Mouse (Mus musculus) midbrain, embryonic 16.5 days (tissue): ENCODE measurements around the gene Zfp651. TPM values are rescaled to one million over a fixed set of nuclear protein-coding genes. Genes with fewer than 3 reads are reported as not detected.

Experiments used
- ATAC-seq: fragments of 200-750 bp; cut with Nextera tagmentation; 2 replicates; pipeline ENCODE4 v1.8.0; 2017; ENCODE audit warnings: moderate TSS enrichment
- H3K27ac ChIP-seq: fragments of 300-500 bp; sonication (generic); 2 replicates; pipeline ENCODE4 v1.5.1; 2014; ENCODE audit warnings: mild to moderate bottlenecking, low read length, mixed read lengths
- H3K27me3 ChIP-seq: fragments of 300-500 bp; sonication (generic); 2 replicates; pipeline ENCODE4 v1.6.1; 2014; ENCODE audit warnings: low read depth, low read length, mixed read lengths; ENCODE audit not compliant: control insufficient read depth, insufficient read depth
- H3K36me3 ChIP-seq: fragments of 300-500 bp; sonication (generic); 2 replicates; pipeline ENCODE4 v1.6.1; 2014; ENCODE audit warnings: mild to moderate bottlenecking, low read length, moderate library complexity, mixed read lengths; ENCODE audit not compliant: control insufficient read depth, insufficient read depth
- H3K4me1 ChIP-seq: fragments of 300-500 bp; sonication (generic); 2 replicates; pipeline ENCODE4 v1.6.1; 2014; ENCODE audit warnings: mild to moderate bottlenecking, low read length, mixed read lengths; ENCODE audit not compliant: control insufficient read depth, insufficient read depth
- H3K4me2 ChIP-seq: fragments of 300-500 bp; sonication (generic); 2 replicates; pipeline ENCODE4 v1.6.1; 2014; ENCODE audit warnings: mild to moderate bottlenecking, low read length, mixed read lengths
- H3K4me3 ChIP-seq: fragments of 300-500 bp; sonication (generic); 2 replicates; pipeline ENCODE4 v1.5.1; 2014; ENCODE audit warnings: low read depth, mild to moderate bottlenecking, low read length, moderate library complexity, mixed read lengths
- H3K9ac ChIP-seq: fragments of 300-500 bp; sonication (generic); 2 replicates; pipeline ENCODE4 v1.6.1; 2014; ENCODE audit warnings: low read depth, low read length, mixed read lengths
- H3K9me3 ChIP-seq: fragments of 300-500 bp; sonication (generic); replicated peaks from 2 replicates; pipeline ENCODE4 v1.6.1; 2014; ENCODE audit warnings: mild to moderate bottlenecking, low read length, mixed read lengths; ENCODE audit not compliant: control insufficient read depth, poor library complexity, severe bottlenecking
- WGBS: fragments of 180-500 bp; shearing (Covaris S2); extraction: QIAGEN DNeasy Blood & Tissue Kit; methylation state at CpG from one replicate; pipeline ENCODE4 v1.1.7; 2014; 5-methylcytosine and 5-hydroxymethylcytosine counted together
- polyA plus RNA-seq: library from polyadenylated mRNA; unstranded; fragments of >200 nt; fragmentation: Nextera tagmentation; extraction: Ambion mirVana; gene quantifications from 2 replicates; pipeline ENCODE4 v1.2.1, GENCODE M21; 2015

The Zfp651 gene
- polyA plus RNA-seq, 1 experiment from 2014 or later, result 23.6 TPM

GRCm38 (mm10) chr9:121760271-121761090 lies 1.4 kb downstream of the Zfp651 start:
- whole genome bisulfite sequencing, result 1% methylated on average over 40 of the region's 43 CpGs
- Histone ChIP-seq H3K27ac (peak overlapping the region; percentile 87), H3K4me1 (peaks cover 28% of the 10 kb centered on the region), H3K36me3 (peaks cover 17% of the 10 kb centered on the region), H3K9ac (peak overlapping the region; percentile 95), H3K27me3 (no peaks in the 10 kb centered on the region), H3K9me3 (no peaks in the 10 kb centered on the region), H3K4me2 (peak overlapping the region; percentile 93), H3K4me3 (peak overlapping the region; percentile 95)
- ATAC-seq, result 0 out of 2 replicates have a peak, but pooled peaks have one; percentile 2

- Histone ChIP-seq H3K4me2 (peak overlapping the region; percentile 93), H3K4me1 (peaks cover 28% of the 10 kb centered on the region), H3K4me3 (peak overlapping the region; percentile 95), H3K27ac (no peak overlapping the region), H3K27me3 (no peaks in the 10 kb centered on the region), H3K9ac (peak overlapping the region; percentile 95), H3K36me3 (peaks cover 17% of the 10 kb centered on the region), H3K9me3 (no peaks in the 10 kb centered on the region)
- 59% methylated on average over 10 of the region's 10 CpGs for WGBS
- ATAC-seq, result no peak
Measured at GRCm38 (mm10) chr9:121761091-121761665, 2.0 kb downstream of the Zfp651 start.

GRCm38 (mm10) chr9:121761787-121762186 lies 2.7 kb downstream of the Zfp651 start:
- 68% methylated on average over 8 of the region's 8 CpGs for WGBS
- no peaks in the 10 kb centered on the region for H3K9me3 ChIP-seq
- no peaks in the 10 kb centered on the region for H3K27me3 ChIP-seq
- H3K4me3 ChIP-seq, result no peak overlapping the region
- H3K27ac ChIP-seq, result no peak overlapping the region
- H3K9ac ChIP-seq, result no peak overlapping the region
- peaks cover 28% of the 10 kb centered on the region for H3K4me1 ChIP-seq
- no peak for ATAC-seq
- H3K4me2 ChIP-seq, result no peak overlapping the region; the same call in 1 of the 2 replicates
- peaks cover 20% of the 10 kb centered on the region for H3K36me3 ChIP-seq

- Histone ChIP-seq H3K4me2 (no peak overlapping the region), H3K27me3 (no peaks in the 10 kb centered on the region), H3K9me3 (no peaks in the 10 kb centered on the region), H3K36me3 (peaks cover 20% of the 10 kb centered on the region), H3K27ac (no peak overlapping the region), H3K4me3 (no peak overlapping the region), H3K9ac (no peak overlapping the region), H3K4me1 (peaks cover 28% of the 10 kb centered on the region)
- ATAC-seq, result no peak
- WGBS, result 91% methylated on average over 10 of the region's 10 CpGs
Measured at GRCm38 (mm10) chr9:121762248-121762647, 3.1 kb downstream of the Zfp651 start.

GRCm38 (mm10) chr9:121762761-121763160 lies 3.6 kb downstream of the Zfp651 start:
- Histone ChIP-seq H3K9ac (no peak overlapping the region), H3K36me3 (peaks cover 25% of the 10 kb centered on the region), H3K9me3 (no peaks in the 10 kb centered on the region), H3K27me3 (no peaks in the 10 kb centered on the region), H3K27ac (no peak overlapping the region), H3K4me2 (no peak overlapping the region), H3K4me1 (peaks cover 25% of the 10 kb centered on the region), H3K4me3 (no peak overlapping the region)
- 92% methylated on average over 25 of the region's 25 CpGs for WGBS
- no peak for ATAC-seq

- WGBS, result 89% methylated on average over 19 of the region's 19 CpGs
- ATAC-seq, result no peak
- H3K36me3 ChIP-seq, result peaks cover 29% of the 10 kb centered on the region
Measured at GRCm38 (mm10) chr9:121763716-121764115, 4.6 kb downstream of the Zfp651 start.

GRCm38 (mm10) chr9:121765166-121765855 lies 6.2 kb downstream of the Zfp651 start:
- 86% methylated on average over 16 of the region's 16 CpGs for WGBS
- H3K9me3 ChIP-seq, result no peaks in the 10 kb centered on the region

More at GRCm38 (mm10) chr9:121763716-121764115, 4.6 kb downstream of the Zfp651 start:
- Histone ChIP-seq H3K27me3 (no peaks in the 10 kb centered on the region), H3K9me3 (no peaks in the 10 kb centered on the region), H3K27ac (no peak overlapping the region), H3K4me1 (peaks cover 17% of the 10 kb centered on the region), H3K9ac (no peak overlapping the region), H3K4me2 (no peak overlapping the region), H3K4me3 (no peak overlapping the region)

GRCm38 (mm10) chr9:121772412-121772811 lies 13.3 kb downstream of the Zfp651 start:
- H3K9me3 ChIP-seq, result no peaks in the 10 kb centered on the region
- no peak overlapping the region for H3K9ac ChIP-seq
- no peak for ATAC-seq
- H3K36me3 ChIP-seq, result peaks cover 7% of the 10 kb centered on the region
- no peaks in the 10 kb centered on the region for H3K4me1 ChIP-seq
- H3K27ac ChIP-seq, result no peak overlapping the region
- no peak overlapping the region for H3K4me2 ChIP-seq
- H3K4me3 ChIP-seq, result no peak overlapping the region
- WGBS, result 80% methylated on average over 5 of the region's 5 CpGs
- peaks cover 8% of the 10 kb centered on the region; the same call in 1 of the 2 replicates for H3K27me3 ChIP-seq

More at GRCm38 (mm10) chr9:121765166-121765855, 6.2 kb downstream of the Zfp651 start:
- Histone ChIP-seq H3K9ac (no peak overlapping the region), H3K36me3 (peaks cover 29% of the 10 kb centered on the region), H3K4me3 (no peak overlapping the region), H3K4me2 (no peak overlapping the region), H3K27me3 (no peaks in the 10 kb centered on the region), H3K4me1 (peaks cover 15% of the 10 kb centered on the region), H3K27ac (no peak overlapping the region)
- ATAC-seq, result no peak
